Mouse (Mus musculus) lung, embryonic 14.5 days (tissue): ENCODE data around the gene Cenpf. TPM values are rescaled to one million over a fixed set of nuclear protein-coding genes. Genes with fewer than 3 reads are reported as not detected.

ENCODE experiments used
- ATAC-seq: fragments of 200-750 bp; cut with Nextera tagmentation; 2 replicates; pipeline ENCODE4 v1.8.0; 2017; ENCODE audit warnings: mild to moderate bottlenecking, moderate TSS enrichment, moderate library complexity; ENCODE audit not compliant: insufficient read depth
- DNase-seq: peaks from one replicate; pipeline ENCODE4 v3.0.0-alpha.2; 2015
- H3K27ac ChIP-seq: fragments of 300-500 bp; sonication (generic); 2 replicates; pipeline ENCODE4 v1.5.1; 2014; ENCODE audit warnings: low read depth, mild to moderate bottlenecking, moderate library complexity
- H3K27me3 ChIP-seq: fragments of 300-500 bp; sonication (generic); 2 replicates; pipeline ENCODE4 v1.6.1; 2014; ENCODE audit warnings: low read length, control low read depth; ENCODE audit not compliant: insufficient read depth
- H3K36me3 ChIP-seq: fragments of 300-500 bp; sonication (generic); 2 replicates; pipeline ENCODE4 v1.6.1; 2014; ENCODE audit warnings: control low read depth; ENCODE audit not compliant: insufficient read depth
- H3K4me1 ChIP-seq: fragments of 300-500 bp; sonication (generic); 2 replicates; pipeline ENCODE4 v1.6.1; 2014; ENCODE audit warnings: antibody characterized with exemption, control low read depth; ENCODE audit not compliant: insufficient read depth
- H3K4me2 ChIP-seq: fragments of 300-500 bp; sonication (generic); 2 replicates; pipeline ENCODE4 v1.6.1; 2014; ENCODE audit warnings: mild to moderate bottlenecking
- H3K4me3 ChIP-seq: fragments of 300-500 bp; sonication (generic); 2 replicates; pipeline ENCODE4 v1.5.1; 2014; ENCODE audit warnings: low read depth, low read length
- H3K9ac ChIP-seq: fragments of 300-500 bp; sonication (generic); 2 replicates; pipeline ENCODE4 v1.6.1; 2014
- H3K9me3 ChIP-seq: fragments of 300-500 bp; sonication (generic); 2 replicates; pipeline ENCODE4 v1.6.1; 2016; ENCODE audit warnings: low read depth, low read length, control low read depth
- CTCF ChIP-seq: IDR thresholded peaks from 2 replicates; pipeline ENCODE4 v1.5.1; 2016; ENCODE audit warnings: antibody characterized with exemption, low read depth
- WGBS: fragments of 180-500 bp; shearing (Covaris S2); extraction: QIAGEN DNeasy Blood & Tissue Kit; methylation state at CpG from one replicate; pipeline ENCODE4 v1.1.7; 2014; 5-methylcytosine and 5-hydroxymethylcytosine counted together
- polyA plus RNA-seq: library from polyadenylated mRNA; unstranded; fragments of >200 nt; fragmentation: Nextera tagmentation; extraction: Ambion mirVana; gene quantifications from 2 replicates; pipeline ENCODE4 v1.2.1, GENCODE M21; 2014

Gene Cenpf
- polyA plus RNA-seq, 1 experiment from 2014 or later: 103 TPM

DNA sequence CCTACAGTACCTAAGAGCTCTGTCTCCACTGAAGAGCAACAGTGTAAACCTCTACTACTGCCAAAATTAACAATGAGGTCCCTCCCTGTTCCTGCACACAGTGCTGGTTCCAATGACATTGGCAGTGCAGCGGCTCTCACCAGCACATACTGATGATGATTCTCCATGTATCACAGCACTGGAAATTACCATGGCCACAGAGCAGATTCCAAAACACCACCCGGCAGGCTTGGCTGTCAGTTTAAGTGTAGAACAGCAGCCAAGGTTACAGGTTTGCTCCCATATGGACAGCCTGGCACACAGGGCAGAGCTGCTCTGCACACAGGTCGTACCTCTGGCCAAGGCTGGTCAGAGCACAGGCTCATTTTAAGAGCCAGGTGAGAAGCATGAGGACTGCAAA, 8.3 kb downstream of the Cenpf start:
- WGBS: 90% methylated on average over 3 of the region's 3 CpGs
- Histone ChIP-seq H3K4me3 (no peak overlapping the region), H3K4me1 (no peaks in the 10 kb centered on the region), H3K27me3 (no peaks in the 10 kb centered on the region), H3K9me3 (no peaks in the 10 kb centered on the region), H3K36me3 (peaks cover 79% of the 10 kb centered on the region), H3K4me2 (no peak overlapping the region), H3K9ac (no peak overlapping the region), H3K27ac (no peak overlapping the region)
- DNase-seq (no peak), ATAC-seq (no peak)
- TF ChIP-seq CTCF: no peak

DNA sequence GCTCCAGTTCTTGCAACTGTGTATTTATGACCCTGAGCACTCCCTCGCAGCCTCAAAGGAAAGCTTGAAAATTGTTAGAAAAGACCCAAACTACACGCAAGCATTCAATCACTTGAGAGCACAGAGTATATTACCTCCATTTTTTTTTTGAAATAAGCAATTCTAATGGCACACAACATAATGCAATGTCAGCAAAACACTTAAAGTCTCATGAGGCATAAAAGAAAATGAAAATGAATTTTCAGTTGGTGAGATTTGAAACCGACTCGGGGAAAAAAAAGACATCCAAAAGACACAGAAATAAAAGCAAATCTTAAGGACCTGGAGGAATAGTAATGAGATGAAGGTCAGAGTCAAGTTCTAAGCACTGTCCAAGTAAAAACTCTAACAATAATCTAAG, 11.9 kb downstream of the Cenpf start:
- 87% methylated on average over 4 of the region's 4 CpGs for WGBS
- DNase-seq (no peak), ATAC-seq (no peak)
- no peak overlapping the region for H3K27ac ChIP-seq
- no peak overlapping the region for H3K4me2 ChIP-seq
- peaks cover 76% of the 10 kb centered on the region for H3K36me3 ChIP-seq
- H3K4me3 ChIP-seq: no peak overlapping the region
- H3K9ac ChIP-seq: no peak overlapping the region
- no peaks in the 10 kb centered on the region for H3K9me3 ChIP-seq
- H3K27me3 ChIP-seq: no peaks in the 10 kb centered on the region
- H3K4me1 ChIP-seq: no peaks in the 10 kb centered on the region
- no peak for TF ChIP-seq CTCF

DNA sequence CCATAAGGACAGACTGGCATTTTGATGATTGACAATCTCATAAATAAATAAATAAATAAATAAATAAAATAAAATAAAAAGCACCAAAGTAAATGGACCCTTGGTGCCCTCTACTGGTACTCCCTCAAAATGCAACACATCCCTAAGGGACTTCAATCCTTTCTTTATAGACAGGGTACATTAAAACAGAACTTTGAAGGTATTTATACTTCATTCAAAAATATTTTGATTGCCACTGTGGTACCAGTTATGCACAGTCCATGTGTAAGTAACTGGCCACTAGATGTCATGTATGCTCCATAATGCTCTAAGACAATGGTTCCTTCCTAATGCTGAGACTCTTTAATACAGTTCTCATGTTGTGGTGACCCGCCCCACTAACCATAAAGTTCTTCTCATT, 12.5 kb downstream of the Cenpf start:
- peak; percentile 62 for TF ChIP-seq CTCF
- Histone ChIP-seq H3K4me1 (no peaks in the 10 kb centered on the region), H3K9me3 (no peaks in the 10 kb centered on the region), H3K27me3 (no peaks in the 10 kb centered on the region), H3K27ac (no peak overlapping the region), H3K4me3 (no peak overlapping the region), H3K4me2 (no peak overlapping the region), H3K36me3 (peaks cover 75% of the 10 kb centered on the region), H3K9ac (no peak overlapping the region)
- WGBS: 90% methylated on average over 1 of the region's 1 CpGs
- ATAC-seq (no peak), DNase-seq (peak; percentile 74)

DNA sequence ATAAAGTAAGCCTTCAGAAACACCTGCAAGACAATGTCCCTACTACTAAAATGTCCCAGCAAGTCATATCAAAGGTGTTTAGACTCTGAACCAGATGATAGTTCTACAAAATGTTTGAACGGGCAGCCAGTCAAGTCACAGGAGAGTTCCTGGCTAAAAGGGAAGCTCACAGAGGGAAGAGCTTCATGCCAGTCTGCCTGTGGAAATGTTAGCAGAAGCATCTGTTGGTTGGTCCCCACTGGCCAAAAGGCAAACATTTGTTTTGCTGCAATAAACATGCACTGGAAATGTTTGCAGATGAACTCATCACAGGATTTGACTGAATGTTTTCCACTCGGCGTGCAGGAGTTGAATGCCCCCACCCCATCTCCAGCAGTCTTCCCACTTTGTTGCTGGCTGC, 21.9 kb downstream of the Cenpf start:
- ATAC-seq (no peak), DNase-seq (no peak)
- Histone ChIP-seq H3K9ac (no peak overlapping the region), H3K4me1 (no peaks in the 10 kb centered on the region), H3K9me3 (no peaks in the 10 kb centered on the region), H3K4me3 (no peak overlapping the region), H3K4me2 (no peak overlapping the region), H3K36me3 (peaks cover 65% of the 10 kb centered on the region), H3K27me3 (no peaks in the 10 kb centered on the region), H3K27ac (no peak overlapping the region)
- no peak for TF ChIP-seq CTCF
- 87% methylated on average over 3 of the region's 3 CpGs for WGBS

DNA sequence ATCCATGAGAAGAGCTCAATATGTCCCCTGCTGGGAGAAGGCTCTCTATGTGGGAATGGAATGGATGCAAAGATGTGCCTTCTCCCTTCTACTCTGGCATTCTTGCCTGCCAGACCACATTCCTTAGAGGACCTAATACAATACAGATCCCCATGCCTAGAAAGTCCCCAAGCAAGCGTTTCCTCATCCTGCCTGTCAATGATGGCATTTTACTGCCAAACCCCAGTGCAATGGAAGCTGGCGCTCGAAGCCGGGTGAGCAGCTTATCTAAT, 23.1 kb downstream of the Cenpf start:
- Histone ChIP-seq H3K4me1 (no peaks in the 10 kb centered on the region), H3K4me3 (no peak overlapping the region), H3K27me3 (no peaks in the 10 kb centered on the region), H3K9ac (no peak overlapping the region), H3K27ac (no peak overlapping the region), H3K9me3 (no peaks in the 10 kb centered on the region), H3K36me3 (peaks cover 61% of the 10 kb centered on the region), H3K4me2 (no peak overlapping the region)
- 77% methylated on average over 4 of the region's 4 CpGs for WGBS
- ATAC-seq (no peak), DNase-seq (no peak)
- no peak for TF ChIP-seq CTCF

DNA sequence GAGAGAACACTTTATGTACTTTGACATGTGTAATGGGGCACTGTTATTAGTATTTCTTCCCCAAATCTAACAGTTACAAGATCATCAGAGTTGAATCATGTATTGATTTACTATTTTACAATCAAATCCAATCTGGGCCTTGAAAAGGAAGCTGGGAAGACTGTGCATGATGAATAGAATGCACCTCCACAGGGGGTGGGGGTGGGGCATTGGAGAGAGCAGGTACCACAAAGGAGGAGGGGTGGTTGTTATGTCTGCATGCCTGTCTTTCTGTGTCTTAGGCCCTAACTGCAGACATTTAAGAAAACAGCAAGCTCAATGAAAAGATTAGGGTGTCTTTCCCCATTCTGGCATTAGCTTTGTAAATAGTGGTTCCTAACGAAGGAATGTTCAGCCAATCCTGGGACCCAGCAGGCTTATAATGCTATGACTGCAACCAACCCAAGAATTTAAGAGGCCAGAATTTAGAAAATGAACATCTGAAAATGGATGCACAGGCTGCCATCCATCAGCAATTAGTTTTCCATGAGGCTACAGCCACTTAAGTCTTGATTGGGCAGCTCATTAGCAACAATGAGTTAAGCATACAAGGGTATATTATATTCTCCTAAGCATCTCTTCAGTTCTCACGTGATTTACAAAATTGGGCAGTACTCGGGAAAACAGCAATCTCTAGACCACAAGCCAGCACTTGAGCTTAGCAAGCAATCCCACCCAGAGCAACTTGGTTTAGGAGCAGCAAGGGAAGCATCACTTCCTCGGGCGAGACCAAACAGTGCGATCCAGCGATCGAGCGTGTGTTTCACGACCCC, 23.6 kb downstream of the Cenpf start:
- Histone ChIP-seq H3K4me3 (no peak overlapping the region), H3K9me3 (no peaks in the 10 kb centered on the region), H3K36me3 (peaks cover 60% of the 10 kb centered on the region), H3K9ac (no peak overlapping the region), H3K4me1 (no peaks in the 10 kb centered on the region), H3K27me3 (no peaks in the 10 kb centered on the region), H3K27ac (no peak overlapping the region), H3K4me2 (no peak overlapping the region)
- TF ChIP-seq CTCF: no peak
- WGBS: 84% methylated on average over 10 of the region's 10 CpGs
- DNase-seq (no peak), ATAC-seq (no peak)

GRCm38 (mm10) chr1:189663437-189663836, 24.4 kb downstream of the Cenpf start:
- 79% methylated on average over 1 of the region's 1 CpGs for WGBS
- ATAC-seq (no peak), DNase-seq (no peak)
- Histone ChIP-seq H3K4me3 (no peak overlapping the region), H3K4me1 (no peaks in the 10 kb centered on the region), H3K9ac (no peak overlapping the region), H3K9me3 (no peaks in the 10 kb centered on the region), H3K27me3 (no peaks in the 10 kb centered on the region), H3K4me2 (no peak overlapping the region), H3K27ac (no peak overlapping the region), H3K36me3 (peaks cover 61% of the 10 kb centered on the region)
- TF ChIP-seq CTCF: no peak

DNA sequence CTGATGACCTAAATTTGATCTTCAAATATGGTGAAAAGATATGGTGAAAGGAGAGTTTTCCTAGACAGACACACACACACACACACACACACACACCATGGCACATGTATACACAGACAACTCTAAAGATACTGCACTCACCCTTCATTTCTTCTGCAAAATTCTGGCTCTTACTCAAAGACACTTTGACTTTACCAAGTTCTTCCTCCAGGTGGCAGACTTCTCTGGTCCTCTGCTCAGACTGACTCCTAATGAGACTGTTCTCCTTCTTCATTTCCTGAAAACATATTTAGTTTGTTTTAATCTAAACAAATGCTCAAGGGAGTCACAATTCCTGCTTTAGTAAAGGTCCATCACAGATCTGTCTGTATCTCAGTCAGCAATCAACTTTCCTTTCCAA, 26.0 kb downstream of the Cenpf start:
- TF ChIP-seq CTCF: peak; percentile 63
- no peak overlapping the region for H3K4me3 ChIP-seq
- H3K9ac ChIP-seq: no peak overlapping the region
- no peak overlapping the region for H3K4me2 ChIP-seq
- H3K36me3 ChIP-seq: peaks cover 61% of the 10 kb centered on the region
- no peak for ATAC-seq
- DNase-seq: peak; percentile 79
- H3K9me3 ChIP-seq: no peaks in the 10 kb centered on the region
- no peaks in the 10 kb centered on the region for H3K4me1 ChIP-seq
- no peaks in the 10 kb centered on the region for H3K27me3 ChIP-seq
- H3K27ac ChIP-seq: no peak overlapping the region
